Mouse (Mus musculus): ENCODE measurements around the gene Vmn2r18. TPM values are rescaled to one million over a fixed set of nuclear protein-coding genes. Genes with fewer than 3 reads are reported as not detected.

Vmn2r18 gene
- not detected in 2 replicates for polyA plus RNA-seq (2015; fragmentation: Nextera tagmentation; extraction: Ambion mirVana)

- Histone ChIP-seq H3K4me2 (no peak within 1 kb of the TSS), H3K27me3 (no peaks in the 10 kb centered on the region), H3K27ac (no peak within 1 kb of the TSS), H3K9ac (no peak within 1 kb of the TSS), H3K4me3 (replicated peaks) (no peak within 1 kb of the TSS), H3K9me3 (replicated peaks) (no peaks in the 10 kb centered on the region), H3K4me1 (replicated peaks) (no peaks in the 10 kb centered on the region), H3K36me3 (no peaks in the 10 kb centered on the region)
- no peak for DNase-seq
- 76% methylated on average over 3 of the region's 3 CpGs for WGBS (ENCODE audit: insufficient replicate concordance)
- ATAC-seq (ENCODE audit: low read depth): no peak
Measured at GRCm38 (mm10) chr5:151605921-151606320, at the start of gene Vmn2r18. Gene Vmn2r18, minus strand, starts transcription at chr5:151606021.

GRCm38 (mm10) chr5:151651411-151651784 is 45.6 kb upstream of the Vmn2r18 start:
- peaks cover 31% of the 10 kb centered on the region for H3K36me3 ChIP-seq
- no peak overlapping the region for H3K9ac ChIP-seq
- H3K4me3 ChIP-seq (replicated peaks): peak overlapping the region; percentile 74
- ATAC-seq (ENCODE audit: low read depth): no peak
- no peaks in the 10 kb centered on the region for H3K9me3 ChIP-seq (replicated peaks)
- no peak overlapping the region for H3K27ac ChIP-seq
- H3K4me2 ChIP-seq: peak overlapping the region; percentile 76
- DNase-seq: no peak
- H3K27me3 ChIP-seq: no peaks in the 10 kb centered on the region
- peaks cover 14% of the 10 kb centered on the region for H3K4me1 ChIP-seq (replicated peaks)
- 61% methylated on average over 3 of the region's 3 CpGs for WGBS (ENCODE audit: insufficient replicate concordance)

GRCm38 (mm10) chr5:151650700-151651410 is 45.0 kb upstream of the Vmn2r18 start, which contains the start of gene Rfc3:
Gene Rfc3, minus strand, starts transcription at chr5:151651242.
- ATAC-seq (ENCODE audit: low read depth) (peak; percentile 99), DNase-seq (peak; percentile 90)
- H3K27me3 ChIP-seq: no peaks in the 10 kb centered on the region
- H3K4me2 ChIP-seq: peak within 1 kb of the TSS; percentile 76
- peaks cover 14% of the 10 kb centered on the region for H3K4me1 ChIP-seq (replicated peaks)
- H3K9ac ChIP-seq: peak within 1 kb of the TSS; percentile 78
- peaks cover 36% of the 10 kb centered on the region for H3K36me3 ChIP-seq
- peak within 1 kb of the TSS; percentile 67 for H3K27ac ChIP-seq
- H3K4me3 ChIP-seq (replicated peaks): peak within 1 kb of the TSS; percentile 74
- H3K9me3 ChIP-seq (replicated peaks): no peaks in the 10 kb centered on the region
- WGBS (ENCODE audit: insufficient replicate concordance): under 1% methylated on average over 42 of the region's 42 CpGs

GRCm38 (mm10) chr5:151644845-151645244 is 39.0 kb upstream of the Vmn2r18 start:
- Histone ChIP-seq H3K27ac (no peak overlapping the region), H3K9me3 (replicated peaks) (no peaks in the 10 kb centered on the region), H3K36me3 (peaks cover 89% of the 10 kb centered on the region), H3K9ac (no peak overlapping the region), H3K27me3 (no peaks in the 10 kb centered on the region), H3K4me2 (no peak overlapping the region), H3K4me3 (replicated peaks) (no peak overlapping the region), H3K4me1 (replicated peaks) (peaks cover 7% of the 10 kb centered on the region)
- 0 out of 2 replicates have a peak, but pooled peaks have one; percentile 11 for ATAC-seq (ENCODE audit: low read depth)
- WGBS (ENCODE audit: insufficient replicate concordance): 82% methylated on average over 7 of the region's 7 CpGs
- peak; percentile 18 for DNase-seq

GRCm38 (mm10) chr5:151642867-151643266 is 37.0 kb upstream of the Vmn2r18 start:
- Histone ChIP-seq H3K9me3 (replicated peaks) (no peaks in the 10 kb centered on the region), H3K4me1 (replicated peaks) (no peaks in the 10 kb centered on the region), H3K9ac (no peak overlapping the region), H3K4me3 (replicated peaks) (no peak overlapping the region), H3K27ac (no peak overlapping the region), H3K27me3 (no peaks in the 10 kb centered on the region), H3K36me3 (peaks cover 73% of the 10 kb centered on the region), H3K4me2 (no peak overlapping the region)
- no peak for DNase-seq
- 63% methylated on average over 5 of the region's 5 CpGs for WGBS (ENCODE audit: insufficient replicate concordance)
- ATAC-seq (ENCODE audit: low read depth): no peak

- ATAC-seq (ENCODE audit: low read depth) (peak; percentile 47; the same call in 1 of the 2 replicates), DNase-seq (no peak)
- H3K27ac ChIP-seq: no peak overlapping the region
- no peak overlapping the region for H3K9ac ChIP-seq
- H3K4me3 ChIP-seq (replicated peaks): no peak overlapping the region
- peaks cover 65% of the 10 kb centered on the region for H3K36me3 ChIP-seq
- H3K27me3 ChIP-seq: no peaks in the 10 kb centered on the region
- H3K4me2 ChIP-seq: no peak overlapping the region
- H3K9me3 ChIP-seq (replicated peaks): no peaks in the 10 kb centered on the region
- no peaks in the 10 kb centered on the region for H3K4me1 ChIP-seq (replicated peaks)
- 82% methylated on average over 1 of the region's 1 CpGs for WGBS (ENCODE audit: insufficient replicate concordance)
Measured at GRCm38 (mm10) chr5:151642102-151642501, 36.3 kb upstream of the Vmn2r18 start.

- WGBS (ENCODE audit: insufficient replicate concordance): 24% methylated on average over 1 of the region's 1 CpGs
- H3K9ac ChIP-seq: no peak overlapping the region
- no peak overlapping the region for H3K27ac ChIP-seq
- H3K9me3 ChIP-seq (replicated peaks): no peaks in the 10 kb centered on the region
- H3K4me2 ChIP-seq: no peak overlapping the region
- H3K27me3 ChIP-seq: no peaks in the 10 kb centered on the region
- no peaks in the 10 kb centered on the region for H3K4me1 ChIP-seq (replicated peaks)
- no peak for ATAC-seq (ENCODE audit: low read depth)
- DNase-seq: no peak
- no peak overlapping the region for H3K4me3 ChIP-seq (replicated peaks)
- no peaks in the 10 kb centered on the region for H3K36me3 ChIP-seq
Measured at GRCm38 (mm10) chr5:151601696-151602095, 4.1 kb downstream of the Vmn2r18 start.

Other genes starting within 250 kb of the Vmn2r18 start
- gene Gm42906, start 177.9 kb downstream of the Vmn2r18 start, polyA plus RNA-seq (2015; fragmentation: Nextera tagmentation; extraction: Ambion mirVana): not detected in 2 replicates
- 57.2 and 63.3 TPM in 2 replicates for gene Rfc3, start 45.2 kb upstream of the Vmn2r18 start, polyA plus RNA-seq (2015; fragmentation: Nextera tagmentation; extraction: Ambion mirVana)

Data from liver, embryonic 13.5 days (tissue).